7 mouse cellular contexts compared by ENCODE assay signal in genomic region chr9:20520531-20521210, GRCm38 (mm10). TPM values are rescaled to one million over a fixed set of nuclear protein-coding genes. Genes with fewer than 3 reads are reported as not detected.
A peak's percentile ranks its signal among the peaks of the same experiment; 100 is the strongest.
DNase-seq lines count a peak whose midpoint lies in the region; ATAC-seq and TF ChIP-seq lines count a peak whose summit lies in the region.

No protein-coding gene starts in this region.

- peak overlapping the region; percentile 74 for H3K4me2 ChIP-seq in hindbrain, embryonic 13.5 days
- peak overlapping the region; percentile 82 for H3K4me2 ChIP-seq in midbrain, embryonic 13.5 days (replicated peaks)

- peak overlapping the region; percentile 91 for H3K9ac ChIP-seq in hindbrain, embryonic 13.5 days
- H3K9ac ChIP-seq in midbrain, embryonic 13.5 days (replicated peaks), result peak overlapping the region; percentile 98

- DNase-seq in testis, postnatal 10 days (ENCODE audit: low spot score), result no peak
- DNase-seq in brain, embryonic 14.5 days (ENCODE audit: low read depth), result peak; percentile 72
- DNase-seq in ovary, postnatal 10 days (ENCODE audit: low spot score), result no peak

- WGBS in hindbrain, embryonic 13.5 days, result 0% methylated on average over 17 of the region's 17 CpGs
- WGBS in midbrain, embryonic 13.5 days, result under 1% methylated on average over 17 of the region's 17 CpGs

- no peak for TF ChIP-seq POLR2A in testis, adult 2 months (IDR thresholded peaks at IDR 0.05; ENCODE audit: control insufficient read depth, low read depth, low read length)
- TF ChIP-seq POLR2A in brain, embryonic 14.5 days (IDR thresholded peaks at IDR 0.05; ENCODE audit: borderline replicate concordance, extremely low read depth, insufficient read depth, insufficient read length, poor library complexity, severe bottlenecking), result no peak

- no peaks in the 10 kb centered on the region for H3K36me3 ChIP-seq in testis, adult 2 months (ENCODE audit: control insufficient read depth, insufficient read depth, low read length)
- peaks cover 14% of the 10 kb centered on the region for H3K36me3 ChIP-seq in hindbrain, embryonic 13.5 days
- H3K36me3 ChIP-seq in midbrain, embryonic 13.5 days, result peaks cover 8% of the 10 kb centered on the region

- ATAC-seq in hindbrain, embryonic 13.5 days (ENCODE audit: low FRiP score), result no peak
- no peak for ATAC-seq in midbrain, embryonic 13.5 days
- ATAC-seq in frontal cortex, adult (ENCODE audit: low TSS enrichment), result no peak; the same call in 1 of the 2 replicates

- no peaks in the 10 kb centered on the region for H3K27me3 ChIP-seq in testis, adult 2 months (ENCODE audit: control insufficient read depth, insufficient read depth, low read length)
- no peaks in the 10 kb centered on the region for H3K27me3 ChIP-seq in hindbrain, embryonic 13.5 days
- H3K27me3 ChIP-seq in midbrain, embryonic 13.5 days, result no peaks in the 10 kb centered on the region

- peak overlapping the region; percentile 89 for H3K27ac ChIP-seq in testis, adult 2 months (ENCODE audit: control insufficient read depth, insufficient read depth, low read depth, low read length)
- peak overlapping the region; percentile 99 for H3K27ac ChIP-seq in hindbrain, embryonic 13.5 days
- H3K27ac ChIP-seq in midbrain, embryonic 13.5 days, result peak overlapping the region; percentile 97

- TF ChIP-seq CTCF in testis, adult 2 months (IDR thresholded peaks at IDR 0.05; ENCODE audit: control insufficient read depth, insufficient read depth, insufficient replicate concordance, low read depth, low read length), result no peak
- no peak for TF ChIP-seq CTCF in brain, embryonic 14.5 days (IDR thresholded peaks at IDR 0.05; ENCODE audit: borderline replicate concordance, extremely low read depth, insufficient read depth, insufficient read length)

- H3K9me3 ChIP-seq in hindbrain, embryonic 13.5 days, result no peaks in the 10 kb centered on the region
- H3K9me3 ChIP-seq in midbrain, embryonic 13.5 days, result no peaks in the 10 kb centered on the region

- peak overlapping the region; percentile 85 for H3K4me3 ChIP-seq in testis, adult 2 months (ENCODE audit: control insufficient read depth, low read depth, low read length)
- H3K4me3 ChIP-seq in hindbrain, embryonic 13.5 days, result peak overlapping the region; percentile 79
- H3K4me3 ChIP-seq in midbrain, embryonic 13.5 days (replicated peaks), result peak overlapping the region; percentile 89

- H3K4me1 ChIP-seq in testis, adult 2 months (ENCODE audit: control insufficient read depth, insufficient read depth, low read length), result peaks cover 4% of the 10 kb centered on the region
- peaks cover 42% of the 10 kb centered on the region for H3K4me1 ChIP-seq in hindbrain, embryonic 13.5 days (replicated peaks)
- H3K4me1 ChIP-seq in midbrain, embryonic 13.5 days (replicated peaks), result peaks cover 47% of the 10 kb centered on the region

RNA-seq across cellular contexts. Expression of gene Zfp266, which starts 0.5 kb away (rescaled TPM):
- polyA plus RNA-seq in testis, adult 2 months (2012; rRNA removed), result 2.1 and 2.5 TPM in 2 replicates
- 50.5 and 56.4 TPM in 2 replicates for polyA plus RNA-seq in brain, embryonic 14.5 days (2012; rRNA removed)
- polyA plus RNA-seq in hindbrain, embryonic 13.5 days (2015; fragmentation: Nextera tagmentation; extraction: Ambion mirVana), result 124 and 131 TPM in 2 replicates
- 143 and 151 TPM in 2 replicates for polyA plus RNA-seq in midbrain, embryonic 13.5 days (2015; fragmentation: Nextera tagmentation; extraction: Ambion mirVana)

RNA-seq across cellular contexts. Expression of gene Zfp426, which starts 28.1 kb away (rescaled TPM):
- polyA plus RNA-seq in testis, adult 2 months (2012; rRNA removed), result 8.8 and 9.4 TPM in 2 replicates
- polyA plus RNA-seq in brain, embryonic 14.5 days (2012; rRNA removed), result 25.3 and 29.1 TPM in 2 replicates
- 29.9 and 32.3 TPM in 2 replicates for polyA plus RNA-seq in hindbrain, embryonic 13.5 days (2015; fragmentation: Nextera tagmentation; extraction: Ambion mirVana)
- polyA plus RNA-seq in midbrain, embryonic 13.5 days (2015; fragmentation: Nextera tagmentation; extraction: Ambion mirVana), result 33.1 and 35.4 TPM in 2 replicates

Comparison
In these comparisons a context has a peak if more than half of its experiments do, and no peak if none do; other contexts are left out.
1. RNA of gene Zfp266, which starts 0.5 kb away (polyA plus RNA-seq): 143 to 151 TPM in midbrain, embryonic 13.5 days, 124 to 131 TPM in hindbrain, embryonic 13.5 days and 50.5 to 56.4 TPM in brain, embryonic 14.5 days; 2.1 to 2.5 TPM in testis, adult 2 months; every median in the first group is over 10 times any median in the second.
2. Peak in every context shown above with its lines, with median percentiles within 50 percentile points of each other: H3K27ac ChIP-seq and H3K4me3 ChIP-seq.